Mouse (Mus musculus) skeletal muscle tissue, adult 2 months (tissue): ENCODE results near the gene Adm2.

Experiments used
- DNase-seq: peaks from one replicate; pipeline ENCODE4 v3.0.0-alpha.2; 2012; ENCODE audit warnings: low read depth, low spot score

The Adm2 gene

DNA sequence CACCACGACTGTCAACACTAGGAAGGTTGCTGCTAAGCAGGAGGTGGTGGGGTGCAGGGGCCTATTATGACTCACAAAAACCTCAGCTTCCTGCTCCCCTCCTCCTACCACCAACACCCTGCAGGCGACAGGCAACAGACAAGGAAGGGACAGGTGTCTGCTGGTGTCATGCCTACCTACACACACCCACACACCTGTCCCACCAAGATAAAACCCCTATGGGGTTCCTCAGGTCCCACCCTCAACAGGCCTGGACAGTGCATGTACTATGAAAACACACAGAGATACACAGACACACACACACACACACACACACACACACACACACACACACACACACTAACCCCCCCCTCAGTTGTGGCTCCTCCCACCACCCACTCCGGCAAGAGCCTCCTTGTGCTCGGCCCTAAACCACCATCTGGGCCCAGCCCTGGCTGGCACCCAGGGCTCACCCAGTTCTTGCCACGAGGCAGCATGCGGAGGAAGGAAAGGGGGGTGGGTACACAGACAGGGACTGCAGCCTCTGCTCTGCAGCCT, 12.5 kb upstream of the Adm2 start:
- DNase-seq = no peak

DNA sequence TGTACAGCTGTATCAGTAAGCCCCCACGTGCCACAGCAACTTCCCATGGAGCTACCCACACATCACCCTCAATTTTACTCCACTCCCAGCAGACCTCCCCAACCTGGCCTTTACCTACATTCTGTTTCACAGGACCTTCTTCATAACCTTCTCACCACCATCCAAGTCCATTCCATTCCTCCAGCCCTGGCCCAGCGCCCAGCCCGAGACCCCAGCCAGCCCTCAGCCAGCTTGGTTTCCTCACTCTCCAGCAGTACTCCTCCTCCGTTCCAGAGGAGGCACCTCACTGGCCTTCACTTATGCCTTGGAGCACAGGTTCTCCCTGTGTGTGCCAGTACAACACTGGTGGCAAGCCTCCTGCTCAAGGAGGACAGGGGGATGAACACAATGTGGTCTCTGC, 9.2 kb upstream of the Adm2 start:
- DNase-seq = no peak

DNA sequence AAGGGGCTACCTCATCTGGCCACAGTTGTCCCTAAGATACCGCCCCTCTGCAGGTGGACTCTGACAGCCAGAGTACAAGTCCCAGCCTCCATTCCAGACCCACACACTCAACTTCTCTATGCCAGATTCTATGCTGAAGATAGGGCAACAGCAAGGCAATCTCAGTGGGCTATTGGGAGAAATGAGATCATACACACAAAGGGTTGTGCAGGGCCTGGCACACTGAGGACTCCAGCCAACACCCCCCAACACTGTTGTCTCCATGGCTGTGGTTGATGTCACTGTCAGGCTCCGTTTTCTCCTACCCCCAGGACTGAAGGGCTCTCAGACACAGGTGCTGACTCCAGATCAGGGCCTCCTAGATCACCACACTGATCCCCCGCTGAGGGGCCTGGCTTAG, 8.4 kb upstream of the Adm2 start:
- no peak for DNase-seq

DNA sequence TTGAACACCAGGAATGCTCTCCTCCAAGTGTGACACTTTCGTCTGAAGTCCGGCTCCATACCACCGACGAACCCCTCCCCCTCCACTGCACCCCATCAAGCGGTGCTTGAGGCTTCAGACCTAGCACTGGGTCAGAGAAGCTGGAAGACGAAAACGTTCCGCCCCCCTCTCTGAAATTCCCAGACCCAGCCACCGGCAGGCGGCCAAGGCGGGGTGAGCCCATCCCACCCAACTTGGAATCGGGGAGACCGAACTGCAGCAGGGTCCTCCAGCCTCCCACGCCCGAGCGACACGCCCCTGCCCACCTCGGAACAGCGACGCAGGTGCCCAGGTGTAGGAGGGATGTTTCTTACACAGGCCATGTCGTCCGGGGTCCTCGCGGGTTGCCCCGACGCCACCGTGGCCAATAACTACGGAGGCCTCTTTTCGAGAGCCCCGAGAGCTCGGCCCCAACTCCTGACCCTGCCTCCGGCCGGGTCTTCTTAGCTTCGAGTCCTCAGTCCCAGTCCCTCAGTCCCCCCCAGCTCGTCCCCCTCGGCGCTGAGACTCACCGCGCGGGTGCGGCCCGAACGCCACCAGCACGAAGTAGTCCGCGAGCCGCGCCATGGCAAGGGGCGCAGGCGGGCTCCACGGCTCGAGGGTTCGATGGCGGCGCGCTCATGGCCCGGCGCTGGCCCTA, 7.9 kb upstream of the Adm2 start:
- DNase-seq = no peak

DNA sequence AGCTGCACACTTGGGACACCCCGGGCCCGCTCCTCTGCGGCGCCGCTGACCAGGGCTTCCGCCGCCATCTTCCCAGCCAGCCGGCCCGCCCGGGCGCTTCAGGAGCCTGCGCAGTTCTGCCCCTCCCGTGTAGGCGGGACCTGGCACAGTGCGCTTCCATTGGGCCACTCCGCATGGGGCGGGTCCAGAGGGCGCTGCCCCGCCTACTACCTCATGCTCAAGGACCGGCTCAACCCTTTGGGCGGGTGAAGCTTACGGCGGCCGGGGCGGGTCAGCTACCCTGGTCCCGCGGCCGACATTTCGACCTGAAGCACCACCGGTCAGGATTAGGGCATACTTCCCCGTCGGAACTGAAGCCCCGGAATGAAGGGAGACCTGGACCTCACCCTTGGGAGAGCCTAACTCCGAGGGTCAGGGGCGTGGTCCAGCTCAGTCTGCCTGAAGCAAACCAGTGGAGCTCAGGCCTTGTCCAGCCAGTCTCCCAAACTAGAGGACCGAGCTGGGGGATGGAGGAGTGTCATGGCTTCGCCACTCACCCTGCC, 7.3 kb upstream of the Adm2 start, which contains the start of gene Sbf1:
Gene Sbf1, minus strand, starts transcription at position 122 of the 542 bp plus-strand sequence.
- DNase-seq = peak; percentile 97

DNA sequence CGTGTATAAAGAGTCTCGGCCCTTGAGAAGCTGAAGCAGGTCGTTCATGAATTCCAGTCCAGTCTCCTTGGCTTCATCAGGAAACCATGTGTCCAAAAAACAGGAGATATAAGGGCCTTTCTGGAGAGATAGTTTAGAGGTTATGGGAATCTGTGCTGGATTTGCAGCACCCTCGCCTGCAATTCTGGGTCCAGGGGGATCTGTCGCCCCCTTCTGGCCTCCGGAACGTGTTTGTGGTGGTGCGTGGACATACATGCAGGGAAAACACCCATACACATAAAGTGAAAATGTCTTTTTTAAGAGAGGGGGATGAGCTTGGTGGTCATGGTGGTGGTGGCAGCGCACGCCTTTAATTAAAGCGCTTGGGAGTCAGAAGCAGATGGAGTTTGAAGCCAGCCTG, 6.4 kb upstream of the Adm2 start:
- DNase-seq = no peak

DNA sequence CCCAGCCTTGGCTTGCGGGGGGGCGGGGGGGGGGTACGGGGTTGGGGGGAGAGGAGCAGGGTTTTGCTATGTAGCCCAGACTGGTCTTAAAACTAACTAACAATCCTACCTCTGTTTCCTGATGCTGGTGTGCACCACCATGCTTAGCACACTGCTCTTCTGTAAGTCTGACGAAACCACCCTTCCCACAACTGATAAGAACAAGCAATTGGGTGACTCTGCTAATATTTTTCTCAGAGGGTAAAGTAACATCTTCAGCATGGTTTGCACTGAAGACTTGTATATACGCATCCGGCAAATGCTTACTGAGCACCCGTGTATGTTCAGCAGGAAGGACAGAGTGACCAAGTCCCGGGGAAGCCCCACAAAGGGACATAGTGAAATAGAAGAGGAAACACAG, 1.3 kb upstream of the Adm2 start:
- DNase-seq = no peak

DNA sequence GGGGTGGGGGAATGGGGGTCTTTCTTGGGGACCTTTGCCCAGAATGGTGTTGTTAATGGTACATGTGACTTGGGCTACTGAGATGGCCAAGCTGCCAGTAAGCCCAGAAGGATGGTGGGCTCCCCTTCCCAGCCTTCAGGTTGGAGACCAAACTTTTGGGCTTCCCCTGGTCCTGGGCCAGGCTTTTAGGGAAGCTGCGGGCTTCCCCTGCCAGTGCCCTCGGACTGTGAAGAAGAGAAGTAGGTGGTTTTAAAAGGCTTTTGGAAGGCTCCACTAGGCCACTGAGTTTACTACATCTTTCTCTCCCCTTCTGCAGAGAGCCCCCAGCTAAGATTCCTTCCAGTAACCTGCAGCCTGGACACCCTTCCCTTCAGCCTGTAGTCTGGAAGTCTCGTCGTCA, 1.1 kb downstream of the Adm2 start:
- no peak for DNase-seq

DNA sequence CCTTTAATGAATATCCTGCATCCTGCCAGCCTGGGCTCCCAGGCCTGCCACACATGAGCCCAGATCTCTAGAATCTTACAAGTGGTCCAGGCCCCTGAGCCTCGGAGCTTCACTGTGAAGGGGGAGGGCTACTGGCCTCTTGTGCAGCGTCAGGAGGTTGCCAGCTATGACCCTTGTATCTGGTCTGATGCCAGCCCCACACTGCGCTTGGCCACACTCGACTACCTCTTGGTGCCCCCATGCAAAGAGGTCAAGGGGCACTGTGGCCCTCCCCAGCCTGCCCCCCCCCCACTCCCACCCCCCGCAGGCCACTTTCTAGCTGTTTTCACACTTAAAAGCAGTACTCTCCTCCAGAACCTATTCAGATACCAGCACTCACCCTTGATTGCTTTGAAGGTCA, 3.9 kb downstream of the Adm2 start:
- no peak for DNase-seq

DNA sequence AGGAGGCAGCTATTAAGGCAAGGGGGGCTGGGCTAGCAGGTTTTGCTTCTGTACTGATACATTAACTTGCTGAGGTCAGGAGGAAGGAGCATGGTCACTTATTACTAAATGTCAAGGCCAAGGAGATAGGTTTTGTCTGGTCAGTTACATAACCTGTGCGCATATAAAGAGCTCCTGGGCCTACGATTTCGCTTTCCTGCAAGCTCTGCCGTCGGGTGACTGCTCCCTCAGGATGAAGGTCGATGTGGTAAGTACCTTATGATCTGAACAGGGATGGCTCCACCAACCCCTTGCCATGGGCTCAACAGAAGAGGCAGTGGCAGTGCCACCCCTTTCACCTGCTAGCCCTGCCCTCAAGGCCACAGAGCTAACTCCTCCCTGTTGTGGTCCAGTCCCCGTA, 11.8 kb downstream of the Adm2 start, which contains the start of gene Miox:
Gene Miox, plus strand, starts transcription at position 128 of the 400 bp plus-strand sequence.
- DNase-seq = no peak

DNA sequence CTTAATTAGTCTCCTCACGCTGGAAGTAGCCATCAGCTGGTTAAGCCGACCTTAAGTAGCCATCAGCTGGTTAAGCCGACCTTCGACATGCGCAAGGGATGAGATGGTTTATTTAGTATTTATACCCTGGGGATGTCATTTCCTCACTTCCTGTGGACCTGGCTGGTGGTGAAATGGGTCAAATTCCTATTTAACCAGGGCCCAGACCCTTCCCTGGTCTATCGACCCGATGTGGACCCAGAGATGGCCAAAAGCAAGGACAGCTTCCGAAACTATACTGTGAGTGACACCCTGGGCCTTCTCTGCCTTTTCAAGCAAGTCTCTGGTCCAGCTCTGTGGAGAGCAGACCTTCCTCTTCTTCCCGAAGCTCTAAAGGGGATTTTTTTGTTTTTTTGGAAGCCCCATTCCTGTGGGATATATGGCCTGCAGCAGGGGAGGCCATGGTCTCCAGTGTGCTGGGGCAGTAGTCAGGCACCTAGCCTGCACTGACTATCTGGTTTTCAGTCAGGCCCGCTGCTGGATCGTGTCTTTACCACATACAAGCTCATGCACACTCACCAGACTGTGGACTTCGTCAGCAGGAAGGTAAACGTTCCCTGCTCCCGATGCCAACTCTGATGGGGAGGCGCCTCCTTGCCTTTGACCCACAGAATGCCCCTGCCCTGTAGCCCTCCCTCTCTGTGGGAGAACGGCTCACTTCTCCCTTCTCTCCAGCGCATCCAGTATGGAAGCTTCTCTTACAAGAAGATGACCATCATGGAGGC, 12.4 kb downstream of the Adm2 start:
- DNase-seq = no peak

DNA sequence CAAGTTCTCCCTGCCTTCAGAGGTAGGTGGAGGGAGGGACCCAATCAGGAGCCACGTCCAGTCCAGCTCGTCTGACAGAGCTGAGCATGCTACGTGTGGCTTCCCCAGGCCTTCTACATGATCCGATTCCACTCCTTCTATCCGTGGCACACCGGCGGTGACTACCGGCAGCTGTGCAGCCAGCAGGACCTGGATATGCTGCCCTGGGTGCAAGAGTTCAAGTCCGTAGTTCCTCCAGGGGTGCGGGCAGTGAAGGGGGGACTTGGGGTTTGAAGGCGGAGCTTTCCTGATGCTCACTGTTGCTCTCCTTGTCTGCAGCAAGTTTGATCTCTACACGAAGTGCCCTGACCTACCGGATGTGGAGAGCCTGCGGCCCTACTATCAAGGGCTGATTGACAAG, 13.9 kb downstream of the Adm2 start:
- no peak for DNase-seq

DNA sequence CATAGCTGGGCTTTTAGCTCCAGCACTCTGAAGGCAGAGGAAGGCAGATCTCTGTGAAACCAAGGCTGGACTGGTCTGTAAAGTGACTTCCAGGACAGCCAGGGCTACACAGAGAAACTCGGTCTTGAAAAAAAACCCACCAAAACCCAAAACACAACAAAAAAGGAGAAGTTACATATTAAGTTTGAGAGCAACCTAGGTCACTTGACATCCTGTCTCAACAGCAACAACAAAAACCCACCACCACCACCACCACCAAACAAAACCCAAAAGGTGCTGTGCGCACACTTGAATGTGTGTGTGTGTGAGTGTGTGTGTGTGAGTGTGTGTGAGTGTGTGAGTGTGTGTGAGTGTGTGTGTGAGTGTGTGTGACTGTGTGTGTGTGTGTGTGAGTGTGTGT, 17.2 kb downstream of the Adm2 start:
- no peak for DNase-seq

DNA sequence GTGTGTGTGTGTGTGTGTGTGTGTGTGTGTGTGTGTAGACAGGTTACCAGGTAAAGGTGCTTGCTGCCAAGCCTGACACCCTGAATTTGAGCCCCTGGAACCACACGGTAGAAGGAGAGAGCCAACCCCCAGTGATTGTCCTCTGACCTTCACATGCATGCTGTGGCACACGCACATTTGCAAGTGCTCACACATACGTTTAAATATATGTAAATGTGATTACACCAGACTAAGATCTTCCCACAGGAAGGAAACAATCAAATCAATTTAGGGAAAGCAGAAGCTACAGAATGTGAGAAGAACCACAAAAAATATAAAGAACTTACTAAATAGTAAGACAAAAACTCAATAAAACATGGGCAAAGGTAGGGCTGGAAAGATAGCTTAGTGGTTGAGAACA, 17.6 kb downstream of the Adm2 start:
- DNase-seq = no peak

DNA sequence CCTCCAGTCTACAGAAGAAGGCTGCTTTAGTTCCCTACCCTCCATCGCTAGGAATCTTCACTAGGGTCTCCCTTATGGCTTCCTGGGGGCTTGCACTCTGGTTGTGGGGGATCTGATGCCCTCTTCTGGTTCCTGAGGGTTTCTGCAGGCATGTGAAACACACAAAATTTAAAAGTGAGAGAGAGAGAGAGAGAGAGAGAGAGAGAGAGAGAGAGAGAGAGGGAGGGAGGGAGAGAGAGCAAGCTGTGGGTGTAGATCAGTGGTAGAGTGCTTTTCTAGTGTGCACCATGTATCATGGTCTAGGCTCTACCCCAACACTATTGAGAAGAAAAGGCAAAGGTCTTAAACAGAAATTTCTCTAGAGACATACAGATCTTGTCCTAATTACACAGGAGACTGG, 19.2 kb downstream of the Adm2 start:
- DNase-seq = no peak

DNA sequence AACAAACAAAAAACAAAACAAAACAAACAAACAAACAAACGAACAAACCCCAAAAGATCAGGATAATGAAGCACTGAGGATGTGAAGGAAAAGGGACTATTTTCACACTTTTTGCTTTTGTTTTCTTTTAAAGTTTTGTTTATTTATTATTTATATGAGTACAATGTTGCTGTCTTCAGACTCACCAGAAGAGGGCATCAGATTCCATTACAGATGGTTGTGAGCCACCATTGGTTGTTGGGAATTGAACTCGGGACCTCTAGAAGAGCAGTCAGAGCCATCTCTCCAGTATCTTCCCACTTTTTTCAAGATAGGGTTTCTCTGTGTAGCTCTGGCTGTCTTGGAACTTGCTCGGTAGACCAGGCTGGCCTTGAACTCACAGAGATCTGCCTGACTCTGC, 20.8 kb downstream of the Adm2 start:
- DNase-seq = no peak

DNA sequence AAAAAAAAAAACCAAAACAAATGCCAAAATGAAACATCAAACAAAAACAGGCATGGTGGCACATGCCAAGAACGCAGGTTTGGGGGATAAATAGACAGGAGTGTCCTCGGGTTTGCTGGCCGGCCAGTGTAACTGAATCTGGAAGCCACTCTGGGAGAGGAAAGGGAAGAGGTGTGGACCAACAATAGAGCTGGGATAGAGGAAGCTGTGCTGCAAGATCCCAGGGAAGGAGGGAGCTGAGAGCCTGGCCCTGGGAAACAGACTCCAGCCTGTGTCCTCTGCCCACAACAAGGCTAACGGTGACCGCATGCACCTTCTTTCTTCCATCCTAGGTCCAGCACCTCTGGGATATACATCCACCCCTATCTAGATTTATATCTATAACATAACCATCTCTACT, 27.9 kb downstream of the Adm2 start:
- no peak for DNase-seq

DNA sequence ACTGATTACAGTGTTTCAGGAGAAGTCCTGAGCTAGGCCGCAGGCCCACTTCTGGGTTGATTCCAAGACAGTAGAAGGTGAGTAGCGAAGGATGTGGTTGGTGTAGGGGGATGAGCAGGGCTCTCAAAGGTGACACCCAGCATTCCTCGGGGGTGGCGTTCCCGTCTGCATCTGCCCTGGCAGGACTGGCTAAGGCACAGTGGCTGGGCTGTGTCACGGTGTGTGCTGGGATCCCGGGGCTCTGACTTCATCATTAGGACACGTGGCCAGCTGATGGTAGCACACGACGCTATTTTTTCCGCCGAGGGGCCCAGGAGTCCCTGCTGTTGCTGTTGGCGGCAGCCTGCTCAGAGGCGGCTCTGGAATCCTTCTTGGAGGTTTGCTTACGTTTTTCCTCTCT, 28.8 kb downstream of the Adm2 start:
- DNase-seq = no peak

DNA sequence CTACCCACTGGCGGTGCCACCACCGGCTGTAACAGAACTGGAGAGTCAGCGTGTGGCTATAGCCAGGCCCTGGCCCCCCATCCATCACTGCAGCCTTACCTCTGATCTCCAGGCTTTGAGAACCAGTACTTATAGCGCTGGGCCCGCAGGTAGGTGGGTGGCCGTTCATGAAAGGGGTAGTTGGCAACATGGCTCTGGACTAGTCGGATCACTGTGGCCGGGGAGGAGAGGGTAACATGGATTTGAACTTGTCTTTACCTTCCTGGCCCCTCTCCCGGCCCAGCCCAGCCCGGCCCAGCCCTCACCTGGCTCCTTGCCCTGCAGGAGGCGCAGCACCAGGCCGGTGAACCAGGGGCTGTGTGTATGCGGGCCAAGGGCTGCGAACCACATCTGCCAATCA, 29.5 kb downstream of the Adm2 start:
- no peak for DNase-seq

DNA sequence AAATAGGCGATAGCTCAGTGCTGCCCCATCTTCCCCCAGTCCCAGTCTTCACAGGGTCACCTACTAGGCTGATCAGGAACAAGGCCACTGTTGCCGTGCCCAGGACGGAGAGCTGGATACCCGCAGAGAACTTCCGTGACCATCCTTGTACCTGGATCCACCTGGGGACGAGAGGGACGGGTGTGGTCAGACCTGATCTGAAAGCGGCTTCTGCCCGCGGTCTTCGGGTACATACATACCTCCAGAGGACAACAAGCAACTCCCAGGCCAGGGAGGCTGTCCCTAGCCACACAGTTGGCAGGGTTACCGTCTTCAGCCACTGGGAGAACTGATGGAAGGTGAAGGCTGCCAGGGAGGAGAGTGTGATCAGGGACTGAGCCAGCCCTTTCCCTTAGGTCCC, 30.3 kb downstream of the Adm2 start:
- DNase-seq = no peak

DNA sequence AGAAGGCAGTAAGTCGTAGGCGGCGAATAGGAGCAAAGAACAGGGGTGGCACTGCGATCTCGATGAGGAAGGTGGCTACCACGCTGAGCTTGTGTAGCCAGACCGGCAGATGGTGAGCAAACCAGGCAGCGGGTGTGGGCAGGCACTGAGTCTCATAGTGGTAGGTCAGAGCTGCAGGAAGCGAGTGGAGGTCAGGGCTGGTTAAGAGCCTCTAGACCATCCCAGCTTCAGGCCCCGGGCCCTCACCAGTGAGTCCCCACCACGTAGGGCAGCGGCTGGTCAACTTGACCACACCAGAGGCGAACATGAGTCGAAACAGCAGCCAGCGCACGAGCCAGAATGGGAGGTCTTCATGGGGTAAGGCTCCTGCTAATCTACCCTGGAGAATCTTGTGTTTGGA, 31.3 kb downstream of the Adm2 start:
- no peak for DNase-seq

DNA sequence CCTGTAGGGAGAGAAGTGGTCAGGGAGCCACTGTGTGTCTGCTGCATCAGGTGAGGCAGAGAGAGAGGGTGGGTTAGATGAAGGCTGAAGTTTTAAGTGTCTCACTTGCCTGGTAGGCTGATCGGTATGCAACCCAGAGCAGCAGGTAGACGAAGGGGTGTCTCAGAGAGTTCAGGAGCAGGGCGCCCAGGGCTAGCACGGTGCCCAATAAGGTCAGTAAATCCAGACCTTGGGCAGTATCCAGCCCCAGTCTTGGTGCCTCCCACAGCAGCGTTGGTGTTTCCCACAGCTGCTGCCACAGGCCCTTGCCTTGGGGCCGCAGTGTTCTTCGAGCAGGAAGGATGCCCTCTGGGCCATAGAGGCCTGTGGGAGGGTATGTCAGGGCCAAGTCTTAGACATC, 31.9 kb downstream of the Adm2 start:
- DNase-seq = no peak
